Mouse (Mus musculus) inflammation-experienced regulatory T-cells, adult 6 months (primary cell): ENCODE measurements around the gene B3gnt6. TPM values are rescaled to one million over a fixed set of nuclear protein-coding genes. Genes with fewer than 3 reads are reported as not detected.

Experiments
- ATAC-seq: one replicate; pipeline ENCODE4 v1.8.0; 2017
- polyA plus RNA-seq, 3 experiments: library from polyadenylated mRNA; unstranded; fragments of 100-300 nt; shearing (Covaris generic); gene quantifications; one replicate each; pipeline ENCODE4 v1.2.1; 2017

Gene B3gnt6
- polyA plus RNA-seq, 3 experiments from 2014 or later = 0.13 TPM; not detected in 2

DNA sequence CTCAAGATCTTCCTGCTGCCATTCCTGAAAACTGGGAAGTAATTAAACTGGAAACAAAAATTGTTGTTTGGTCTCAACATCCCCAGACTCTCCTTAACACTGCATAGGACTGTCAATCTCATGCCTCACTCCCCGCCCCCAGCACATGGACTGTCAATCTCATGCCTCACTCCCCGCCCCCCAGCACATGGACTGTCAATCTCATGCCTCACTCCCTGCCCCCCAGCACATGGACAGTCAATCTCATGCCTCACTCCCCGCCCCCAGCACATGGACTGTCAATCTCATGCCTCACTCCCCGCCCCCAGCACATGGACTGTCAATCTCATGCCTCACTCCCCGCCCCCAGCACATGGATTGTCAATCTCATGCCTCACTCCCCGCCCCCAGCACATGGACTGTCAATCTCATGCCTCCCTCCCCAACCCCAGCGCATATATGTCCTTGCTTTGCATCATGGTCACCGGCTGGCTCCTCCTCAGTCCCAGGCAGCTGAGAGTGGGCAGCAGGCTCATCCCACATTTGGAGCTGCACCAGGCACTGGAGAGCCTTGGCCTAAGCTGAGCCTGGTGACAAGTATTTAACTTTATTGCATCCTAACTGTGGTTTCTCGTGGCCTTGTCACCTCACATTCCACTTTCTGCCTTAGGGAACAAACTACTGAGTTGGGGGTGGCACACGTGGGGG is 50.4 kb downstream of the B3gnt6 start:
- no peak for ATAC-seq

DNA sequence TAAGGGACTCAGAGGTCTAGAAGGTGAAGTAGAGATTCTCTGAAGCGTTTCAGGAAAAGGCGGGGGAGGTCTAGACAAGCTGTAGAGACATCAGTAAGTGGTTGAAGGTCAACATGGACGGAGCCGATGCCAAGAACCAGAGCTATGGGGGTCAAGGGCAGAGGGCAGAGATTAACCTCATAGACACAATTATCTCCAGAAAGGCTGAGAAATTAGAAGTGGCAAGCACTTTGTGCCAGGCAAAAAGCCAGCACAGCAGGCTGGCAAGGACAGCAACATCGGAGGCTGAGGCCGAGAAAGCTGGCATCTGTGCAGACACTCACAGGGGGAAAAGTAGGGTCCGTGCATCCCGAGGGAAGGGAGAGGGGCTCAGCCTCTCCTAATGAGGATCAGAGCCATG is 51.5 kb downstream of the B3gnt6 start:
- no peak for ATAC-seq

DNA sequence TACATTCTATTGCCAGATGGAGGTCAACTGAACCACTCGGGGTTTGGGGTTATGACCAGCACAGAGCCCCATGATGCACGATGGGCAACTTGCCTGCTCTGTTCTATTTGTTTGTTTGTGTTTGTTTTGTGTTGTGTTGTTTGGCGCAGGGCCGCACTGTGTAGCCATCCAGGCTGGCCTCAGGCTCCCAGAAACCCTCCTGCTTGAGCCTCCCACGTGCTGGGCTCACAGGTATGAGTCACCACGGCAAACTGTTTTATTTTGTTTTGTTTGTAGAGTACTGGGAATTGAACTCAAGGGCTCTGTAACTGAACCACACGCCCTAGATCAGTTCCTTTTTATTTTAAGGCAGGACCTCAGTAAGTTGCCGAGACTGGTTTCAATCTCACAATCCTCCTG is 52.8 kb downstream of the B3gnt6 start:
- ATAC-seq = no peak

DNA sequence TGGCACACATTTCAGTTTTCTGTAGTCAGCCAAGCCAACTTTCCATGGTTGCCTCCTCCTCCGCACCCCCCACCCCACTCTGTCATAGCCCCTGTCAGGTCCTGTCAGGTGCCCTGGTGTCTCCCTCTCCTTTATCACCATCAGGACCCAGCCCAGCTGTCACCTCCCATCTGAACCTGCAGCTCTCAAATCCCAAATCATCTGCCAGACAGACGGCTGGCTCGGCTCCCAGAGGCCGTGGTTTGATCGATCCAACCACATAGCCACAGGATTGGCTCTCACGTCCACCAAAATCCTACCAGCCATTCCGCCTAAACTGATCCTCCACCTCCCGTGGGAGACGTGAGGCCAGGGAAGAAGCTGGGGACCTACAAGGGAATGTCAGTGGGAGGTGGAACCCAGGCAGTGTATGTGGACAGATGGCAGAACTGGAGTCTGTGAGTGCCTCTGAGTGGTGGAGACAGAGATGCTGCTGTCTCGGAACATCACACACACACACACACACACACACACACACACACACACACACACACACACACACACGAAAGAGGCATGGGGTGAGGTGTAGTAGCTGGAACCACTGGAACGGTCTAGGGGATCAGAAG is 53.3 kb downstream of the B3gnt6 start:
- no peak for ATAC-seq

DNA sequence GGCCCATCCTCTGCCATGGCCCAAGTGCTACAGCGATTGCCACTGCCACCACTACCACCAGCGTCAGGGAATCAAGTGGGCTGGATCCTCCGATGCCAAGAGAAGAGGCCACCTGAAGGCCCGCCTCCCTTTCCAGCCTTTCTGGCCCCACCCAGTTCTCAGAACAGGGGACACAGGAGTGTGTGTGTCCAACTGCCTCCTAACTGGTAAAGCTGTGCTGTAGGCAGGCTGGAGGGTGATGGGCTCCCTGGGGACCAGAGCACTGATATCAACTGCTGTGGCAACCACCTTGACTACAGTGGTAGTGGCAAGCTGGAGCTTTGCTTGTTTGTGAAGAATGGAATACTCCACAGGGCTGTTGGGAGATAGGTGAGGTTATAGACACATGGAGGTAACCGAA is 53.9 kb downstream of the B3gnt6 start, which contains the start of gene Omp:
TSS of gene Omp (minus strand) at position 101 of the 400 bp plus-strand sequence.
- ATAC-seq = no peak

DNA sequence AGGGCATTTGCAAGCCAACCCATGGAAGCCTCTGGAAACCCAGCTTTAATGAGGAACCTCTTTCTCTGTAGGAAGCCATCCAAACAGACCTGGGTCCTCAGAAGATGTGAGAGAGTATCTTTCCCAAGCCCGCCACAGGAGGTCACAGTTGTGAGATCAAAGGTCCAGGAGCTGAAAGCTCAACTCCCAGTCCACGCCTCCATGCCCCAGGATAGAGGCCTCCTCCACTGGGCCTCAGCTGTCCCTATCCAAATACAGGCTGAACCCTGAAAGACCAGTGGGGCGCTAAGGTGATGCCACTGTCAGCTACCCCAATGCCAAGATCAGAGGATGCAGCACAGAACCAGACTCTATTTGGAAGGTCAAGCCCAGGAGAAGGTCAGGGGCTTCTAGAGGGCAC is 56.6 kb downstream of the B3gnt6 start:
- ATAC-seq = no peak

Other genes starting within 250 kb of the B3gnt6 start
- gene Myo7a, start 80.0 kb downstream of the B3gnt6 start, polyA plus RNA-seq = 1 to 10 TPM; 1.4 to 2.1 (median 1.7) TPM
- gene Omp, start 54.0 kb downstream of the B3gnt6 start, polyA plus RNA-seq = not detected
- gene Capn5, start 21.2 kb downstream of the B3gnt6 start, polyA plus RNA-seq = 1 to 10 TPM in 2 of 3 experiments, under 1 TPM in 1; 0.77 to 3.2 (median 2.4) TPM
- gene Acer3, start 121.7 kb upstream of the B3gnt6 start, polyA plus RNA-seq = 10 to 100 TPM; 14.5 to 20.5 (median 15.5) TPM
- gene Tsku, start 161.8 kb upstream of the B3gnt6 start, polyA plus RNA-seq = not detected
- not detected for gene Gucy2d, start 240.9 kb upstream of the B3gnt6 start, polyA plus RNA-seq